Mouse (Mus musculus): ENCODE data around the gene Lrrc74b.
A peak's percentile ranks its signal among the peaks of the same experiment; 100 is the strongest.

Gene Lrrc74b

DNA sequence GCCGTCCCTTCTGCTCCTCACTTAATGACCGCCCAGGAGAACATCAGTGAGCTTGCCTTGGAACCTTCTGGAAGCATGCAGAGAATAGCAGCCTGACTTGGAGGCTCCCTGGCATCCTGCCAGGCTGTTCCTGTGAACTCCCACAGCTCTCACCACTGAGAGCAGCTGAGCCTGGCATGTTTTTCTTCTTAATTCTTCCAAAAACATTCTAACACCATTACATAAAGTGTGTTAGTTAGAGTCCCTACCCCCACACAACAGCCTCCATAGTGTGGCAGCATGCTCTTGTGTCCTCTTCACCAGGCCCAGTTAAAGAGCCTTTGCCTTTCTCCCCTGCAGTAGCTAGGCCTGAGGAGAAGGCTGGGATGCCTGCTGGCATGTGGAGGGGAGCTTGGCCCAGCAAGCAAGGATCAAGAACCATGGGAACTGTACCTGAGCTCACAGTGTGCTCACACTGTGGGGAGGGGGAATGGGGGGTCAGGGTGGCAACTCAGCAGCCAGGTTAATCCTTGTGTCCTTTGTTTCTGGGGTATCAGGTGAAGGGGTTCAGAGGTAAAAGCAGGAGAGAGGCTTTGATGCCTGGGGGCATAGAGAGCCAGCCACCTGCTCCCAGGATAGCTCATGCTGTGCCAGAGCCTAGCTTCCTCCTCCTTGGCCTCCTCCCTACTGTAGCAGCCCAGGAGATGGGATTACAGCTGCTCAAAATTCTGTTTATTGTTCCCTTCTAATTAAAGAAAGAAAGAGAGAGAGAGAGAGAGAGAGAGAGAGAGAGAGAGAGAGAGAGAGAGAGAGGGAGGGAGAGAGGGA lies 64.3 kb downstream of the Lrrc74b start:
- DNase-seq (ENCODE audit: low spot score): peak; percentile 93
